Mouse (Mus musculus) mesoderm, embryonic 11.5 days (tissue): ENCODE results near the gene Gm10643.

ENCODE experiments used
- DNase-seq: peaks from one replicate; pipeline ENCODE4 v3.0.0-alpha.2; 2012; ENCODE audit warnings: low read depth, low spot score

The Gm10643 gene

GRCm38 (mm10) chr8:84071921-84072320, 7.0 kb upstream of the Gm10643 start:
- DNase-seq: no peak

- DNase-seq: no peak
These were observed 5.7 kb upstream of the Gm10643 start for GRCm38 (mm10) chr8:84070667-84071066.

- DNase-seq: no peak
These were observed 5.3 kb upstream of the Gm10643 start for GRCm38 (mm10) chr8:84070241-84070640.

GRCm38 (mm10) chr8:84069750-84070149, 4.8 kb upstream of the Gm10643 start:
- no peak for DNase-seq

- DNase-seq: no peak
These were observed 4.2 kb upstream of the Gm10643 start for GRCm38 (mm10) chr8:84069169-84069568.

- no peak for DNase-seq
These were observed 3.5 kb upstream of the Gm10643 start for GRCm38 (mm10) chr8:84068316-84069035.

GRCm38 (mm10) chr8:84067911-84068310, 3.0 kb upstream of the Gm10643 start:
- DNase-seq: no peak

- peak; percentile 92 for DNase-seq
These were observed 2.2 kb upstream of the Gm10643 start for GRCm38 (mm10) chr8:84067047-84067573.

GRCm38 (mm10) chr8:84066291-84066930, 1.5 kb upstream of the Gm10643 start, which contains the start of gene Rfx1:
Rfx1 (plus strand) TSS chr8:84066834.
- DNase-seq: peak; percentile 100

- no peak for DNase-seq
These were observed 628 bp upstream of the Gm10643 start for GRCm38 (mm10) chr8:84065457-84066072.

- DNase-seq: no peak
These were observed 901 bp downstream of the Gm10643 start for GRCm38 (mm10) chr8:84063861-84064610.

GRCm38 (mm10) chr8:84060245-84060644, 4.7 kb downstream of the Gm10643 start:
- no peak for DNase-seq

GRCm38 (mm10) chr8:84059226-84059625, 5.7 kb downstream of the Gm10643 start:
- DNase-seq: no peak

GRCm38 (mm10) chr8:84057827-84058226, 7.1 kb downstream of the Gm10643 start:
- DNase-seq: no peak

- no peak for DNase-seq
These were observed 11.7 kb downstream of the Gm10643 start for GRCm38 (mm10) chr8:84053229-84053628.

GRCm38 (mm10) chr8:84052746-84053145, 12.2 kb downstream of the Gm10643 start:
- no peak for DNase-seq

- DNase-seq: no peak
These were observed 16.8 kb downstream of the Gm10643 start for GRCm38 (mm10) chr8:84048171-84048570.

GRCm38 (mm10) chr8:84046505-84046904, 18.4 kb downstream of the Gm10643 start:
- DNase-seq: no peak

- no peak for DNase-seq
These were observed 20.0 kb downstream of the Gm10643 start, which contains the start of gene Rln3 for GRCm38 (mm10) chr8:84044900-84045299. Rln3 (minus strand) TSS chr8:84045000.

GRCm38 (mm10) chr8:84044103-84044502, 20.8 kb downstream of the Gm10643 start:
- no peak for DNase-seq

- DNase-seq: no peak
These were observed 22.0 kb downstream of the Gm10643 start for GRCm38 (mm10) chr8:84042948-84043342.
